Mouse (Mus musculus) liver, embryonic 11.5 days (tissue): ENCODE data around the gene Grm3. TPM values are rescaled to one million over a fixed set of nuclear protein-coding genes. Genes with fewer than 3 reads are reported as not detected.

Source experiments
- ATAC-seq: fragments of 200-750 bp; cut with Nextera tagmentation; replicated peaks from 2 replicates; pipeline ENCODE4 v1.8.0; 2017; ENCODE audit warnings: moderate number of reproducible peaks, mild to moderate bottlenecking, moderate TSS enrichment, moderate library complexity; ENCODE audit not compliant: low FRiP score
- DNase-seq: peaks from one replicate; pipeline ENCODE4 v3.0.0-alpha.2; 2017; ENCODE audit warnings: low spot score
- H3K27ac ChIP-seq: fragments of 300-500 bp; sonication (generic); 2 replicates; pipeline ENCODE4 v1.5.1; 2014; ENCODE audit warnings: mild to moderate bottlenecking, low read depth, low read length, control low read depth
- H3K27me3 ChIP-seq: fragments of 300-500 bp; sonication (generic); replicated peaks from 2 replicates; pipeline ENCODE4 v1.6.1; 2014; ENCODE audit warnings: low read length, mixed read lengths; ENCODE audit not compliant: control insufficient read depth, insufficient read depth
- H3K36me3 ChIP-seq: fragments of 300-500 bp; sonication (generic); 2 replicates; pipeline ENCODE4 v1.6.1; 2014; ENCODE audit warnings: mild to moderate bottlenecking, low read length, moderate library complexity, mixed read lengths; ENCODE audit not compliant: control insufficient read depth, insufficient read depth
- H3K4me1 ChIP-seq: fragments of 300-500 bp; sonication (generic); replicated peaks from 2 replicates; pipeline ENCODE4 v1.6.1; 2014; ENCODE audit warnings: low read length, mixed read lengths; ENCODE audit not compliant: control insufficient read depth, insufficient read depth
- H3K4me2 ChIP-seq: fragments of 300-500 bp; sonication (generic); 2 replicates; pipeline ENCODE4 v1.6.1; 2014; ENCODE audit warnings: mild to moderate bottlenecking, control low read depth, moderate library complexity
- H3K4me3 ChIP-seq: fragments of 300-500 bp; sonication (generic); 2 replicates; pipeline ENCODE4 v1.5.1; 2014; ENCODE audit warnings: low read depth, low read length, control low read depth
- H3K9ac ChIP-seq: fragments of 300-500 bp; sonication (generic); 2 replicates; pipeline ENCODE4 v1.6.1; 2014; ENCODE audit warnings: low read depth, low read length, control low read depth
- H3K9me3 ChIP-seq: fragments of 300-500 bp; sonication (generic); 2 replicates; pipeline ENCODE4 v1.6.1; 2016; ENCODE audit warnings: low read length, inconsistent platforms, mixed read lengths; ENCODE audit not compliant: control insufficient read depth
- WGBS: fragments of 180-500 bp; shearing (Covaris S2); extraction: QIAGEN DNeasy Blood & Tissue Kit; methylation state at CpG from one replicate; pipeline ENCODE4 v1.1.7; 2014; 5-methylcytosine and 5-hydroxymethylcytosine counted together
- polyA plus RNA-seq: library from polyadenylated mRNA; unstranded; fragments of >200 nt; fragmentation: Nextera tagmentation; extraction: Ambion mirVana; gene quantifications from 2 replicates; pipeline ENCODE4 v1.2.1, GENCODE M21; 2014

The Grm3 gene
- polyA plus RNA-seq, 1 experiment from 2014 or later: 0.11 TPM

DNA sequence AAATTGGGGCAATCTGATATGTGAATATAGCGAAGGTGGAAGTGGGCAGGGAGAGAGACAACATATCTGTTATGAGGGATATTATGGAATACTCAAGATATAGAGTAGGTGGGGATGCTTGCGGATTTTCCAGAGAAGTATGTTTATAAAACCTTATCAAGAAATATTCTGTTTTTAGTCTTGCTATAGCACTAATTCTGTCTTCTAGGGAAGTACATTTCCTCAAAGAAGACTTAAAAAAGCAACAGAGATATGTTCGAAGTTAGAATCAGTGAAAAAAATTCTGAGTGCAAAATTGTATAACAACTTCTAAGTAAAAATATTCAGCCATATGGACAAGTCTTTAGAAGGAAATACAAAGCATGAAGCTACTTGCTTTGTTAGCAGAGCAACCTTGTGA is 61.6 kb downstream of the Grm3 start:
- H3K9ac ChIP-seq: no peak overlapping the region
- no peaks in the 10 kb centered on the region for H3K9me3 ChIP-seq
- no peaks in the 10 kb centered on the region for H3K36me3 ChIP-seq
- no peak overlapping the region for H3K27ac ChIP-seq
- H3K27me3 ChIP-seq: no peaks in the 10 kb centered on the region
- no peak overlapping the region for H3K4me3 ChIP-seq
- no peak overlapping the region for H3K4me2 ChIP-seq
- DNase-seq: no peak
- no peak for ATAC-seq
- H3K4me1 ChIP-seq: no peaks in the 10 kb centered on the region
- WGBS: 72% methylated on average over 3 of the region's 3 CpGs

GRCm38 (mm10) chr5:9661870-9662589 is 62.9 kb downstream of the Grm3 start:
- no peak overlapping the region for H3K27ac ChIP-seq
- H3K4me2 ChIP-seq: no peak overlapping the region
- H3K36me3 ChIP-seq: no peaks in the 10 kb centered on the region
- H3K27me3 ChIP-seq: no peaks in the 10 kb centered on the region
- WGBS: 62% methylated on average over 9 of the region's 9 CpGs
- DNase-seq (no peak), ATAC-seq (no peak)
- H3K9me3 ChIP-seq: no peaks in the 10 kb centered on the region
- no peak overlapping the region for H3K4me3 ChIP-seq
- no peak overlapping the region for H3K9ac ChIP-seq
- no peaks in the 10 kb centered on the region for H3K4me1 ChIP-seq

DNA sequence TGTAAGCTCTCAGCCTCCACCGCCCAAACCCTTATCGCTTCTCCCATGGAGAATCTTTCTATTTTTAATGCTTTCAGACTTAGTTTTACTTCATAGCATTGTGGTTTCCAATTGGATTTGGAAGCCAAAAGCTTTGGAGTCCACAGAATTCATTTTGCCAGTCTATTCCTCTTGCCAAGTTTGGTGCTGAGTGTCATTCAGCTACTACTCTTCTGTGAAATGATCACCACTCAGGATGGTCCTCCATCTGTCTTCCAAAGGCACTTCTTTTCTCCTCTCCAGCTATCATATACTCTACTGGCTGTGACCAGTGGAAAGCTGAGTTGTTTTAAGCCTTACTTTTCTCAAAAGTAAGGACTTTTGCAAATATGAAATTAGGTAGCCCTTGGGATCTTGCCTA is 86.4 kb downstream of the Grm3 start:
- H3K36me3 ChIP-seq: no peaks in the 10 kb centered on the region
- DNase-seq: no peak
- no peaks in the 10 kb centered on the region for H3K4me1 ChIP-seq
- no peaks in the 10 kb centered on the region for H3K9me3 ChIP-seq
- no peak overlapping the region for H3K27ac ChIP-seq
- no peak overlapping the region for H3K9ac ChIP-seq
- no peak for ATAC-seq
- no peaks in the 10 kb centered on the region for H3K27me3 ChIP-seq
- WGBS: 91% methylated on average over 2 of the region's 2 CpGs
- H3K4me3 ChIP-seq: no peak overlapping the region
- H3K4me2 ChIP-seq: no peak overlapping the region

GRCm38 (mm10) chr5:9627220-9627619 is 97.8 kb downstream of the Grm3 start:
- Histone ChIP-seq H3K9ac (no peak overlapping the region), H3K36me3 (no peaks in the 10 kb centered on the region), H3K9me3 (no peaks in the 10 kb centered on the region), H3K4me2 (no peak overlapping the region), H3K27me3 (no peaks in the 10 kb centered on the region), H3K4me3 (no peak overlapping the region), H3K27ac (no peak overlapping the region), H3K4me1 (no peaks in the 10 kb centered on the region)
- DNase-seq (no peak), ATAC-seq (no peak)
- 60% methylated on average over 2 of the region's 2 CpGs for WGBS

GRCm38 (mm10) chr5:9624396-9624795 is 100.6 kb downstream of the Grm3 start:
- Histone ChIP-seq H3K9ac (no peak overlapping the region), H3K9me3 (no peaks in the 10 kb centered on the region), H3K4me3 (no peak overlapping the region), H3K4me2 (no peak overlapping the region), H3K4me1 (no peaks in the 10 kb centered on the region), H3K27ac (no peak overlapping the region), H3K36me3 (no peaks in the 10 kb centered on the region), H3K27me3 (no peaks in the 10 kb centered on the region)
- no peak for DNase-seq
- ATAC-seq: no peak
- WGBS: 78% methylated on average over 4 of the region's 4 CpGs

- Histone ChIP-seq H3K4me1 (no peaks in the 10 kb centered on the region), H3K9me3 (no peaks in the 10 kb centered on the region), H3K27me3 (no peaks in the 10 kb centered on the region), H3K9ac (no peak overlapping the region), H3K4me2 (no peak overlapping the region), H3K36me3 (no peaks in the 10 kb centered on the region), H3K27ac (no peak overlapping the region), H3K4me3 (no peak overlapping the region)
- ATAC-seq (no peak), DNase-seq (no peak)
- 32% methylated on average over 4 of the region's 4 CpGs for WGBS
Measured at GRCm38 (mm10) chr5:9623095-9623459, 101.9 kb downstream of the Grm3 start.

DNA sequence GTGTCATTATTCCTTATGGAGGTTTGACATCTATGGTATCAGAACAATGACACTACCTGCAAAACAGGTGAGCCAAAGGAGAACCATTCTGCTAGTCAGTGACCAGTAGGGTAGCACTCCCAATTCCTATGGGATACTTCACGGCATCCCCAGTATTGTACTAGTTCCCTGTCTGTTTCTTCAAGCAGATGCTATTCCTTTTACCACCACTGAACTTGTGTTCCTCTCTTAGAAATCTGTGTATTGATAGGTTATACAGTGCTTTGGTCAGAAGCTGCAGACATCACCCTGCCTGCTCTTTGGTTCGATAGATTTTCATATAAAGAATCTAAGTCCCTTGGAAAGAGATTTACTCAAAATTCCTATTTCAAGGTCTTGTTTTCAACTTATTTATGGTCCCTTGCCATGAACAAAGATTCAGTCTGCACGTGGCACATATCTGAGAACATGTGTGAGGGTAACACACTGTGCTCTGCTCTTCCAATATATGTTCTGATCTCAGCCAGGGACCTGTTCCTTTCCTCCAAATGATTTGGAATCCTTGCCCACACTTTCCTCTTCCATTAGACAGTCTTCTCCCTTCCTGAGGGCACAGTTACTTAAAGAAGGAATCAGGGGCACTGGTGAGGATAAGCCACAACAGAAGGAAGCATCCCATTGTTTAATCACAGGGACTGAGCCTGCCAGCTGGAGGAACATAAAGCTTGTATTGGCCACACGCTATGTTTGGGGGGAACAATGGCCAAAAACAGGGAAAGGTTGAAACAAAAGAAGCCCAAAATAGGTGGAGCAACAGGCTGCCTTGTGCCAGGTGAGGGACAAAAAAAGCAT is 102.5 kb downstream of the Grm3 start:
- no peaks in the 10 kb centered on the region for H3K36me3 ChIP-seq
- ATAC-seq: no peak
- no peak overlapping the region for H3K9ac ChIP-seq
- no peaks in the 10 kb centered on the region for H3K4me1 ChIP-seq
- WGBS: 66% methylated on average over 4 of the region's 4 CpGs
- no peak overlapping the region for H3K4me2 ChIP-seq
- H3K27me3 ChIP-seq: no peaks in the 10 kb centered on the region
- no peak overlapping the region for H3K4me3 ChIP-seq
- H3K27ac ChIP-seq: no peak overlapping the region
- no peaks in the 10 kb centered on the region for H3K9me3 ChIP-seq
- DNase-seq: no peak

DNA sequence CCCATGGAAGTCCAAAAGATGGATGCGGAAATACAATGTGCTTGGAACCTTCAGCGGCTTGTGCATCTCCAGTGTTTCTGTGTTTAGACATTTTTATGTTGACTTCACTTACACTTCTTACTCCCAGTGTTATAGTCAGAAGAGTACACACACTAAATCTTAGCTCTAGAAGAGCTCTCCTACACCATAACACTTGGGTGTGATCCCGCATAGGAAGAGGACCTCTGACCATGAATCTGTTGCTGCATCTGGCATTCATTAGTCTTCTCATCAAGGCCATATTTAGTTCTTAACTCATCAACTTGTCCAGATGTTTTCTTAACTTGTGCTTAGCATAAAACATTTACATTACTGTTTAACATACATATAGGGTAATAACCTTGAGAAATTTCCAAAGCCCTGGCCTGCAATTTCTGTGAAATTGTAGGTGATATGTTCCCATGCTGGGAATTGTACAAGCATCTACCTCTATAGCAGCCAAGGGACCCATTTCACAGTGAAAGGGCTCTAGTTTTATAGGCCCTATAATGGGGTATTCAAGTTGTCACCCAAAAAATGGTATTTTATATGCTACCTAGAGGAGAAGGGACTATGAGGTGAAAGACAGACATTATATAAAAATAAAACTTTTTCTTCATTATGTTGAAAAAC is 103.4 kb downstream of the Grm3 start:
- no peak for DNase-seq
- Histone ChIP-seq H3K4me2 (no peak overlapping the region), H3K36me3 (no peaks in the 10 kb centered on the region), H3K27ac (no peak overlapping the region), H3K9me3 (no peaks in the 10 kb centered on the region), H3K4me1 (no peaks in the 10 kb centered on the region), H3K27me3 (no peaks in the 10 kb centered on the region), H3K4me3 (no peak overlapping the region), H3K9ac (no peak overlapping the region)
- ATAC-seq: no peak
- 90% methylated on average over 3 of the region's 3 CpGs for WGBS
